Comparison of ENCODE assay signal across 10 mouse cellular contexts in the genomic region with DNA sequence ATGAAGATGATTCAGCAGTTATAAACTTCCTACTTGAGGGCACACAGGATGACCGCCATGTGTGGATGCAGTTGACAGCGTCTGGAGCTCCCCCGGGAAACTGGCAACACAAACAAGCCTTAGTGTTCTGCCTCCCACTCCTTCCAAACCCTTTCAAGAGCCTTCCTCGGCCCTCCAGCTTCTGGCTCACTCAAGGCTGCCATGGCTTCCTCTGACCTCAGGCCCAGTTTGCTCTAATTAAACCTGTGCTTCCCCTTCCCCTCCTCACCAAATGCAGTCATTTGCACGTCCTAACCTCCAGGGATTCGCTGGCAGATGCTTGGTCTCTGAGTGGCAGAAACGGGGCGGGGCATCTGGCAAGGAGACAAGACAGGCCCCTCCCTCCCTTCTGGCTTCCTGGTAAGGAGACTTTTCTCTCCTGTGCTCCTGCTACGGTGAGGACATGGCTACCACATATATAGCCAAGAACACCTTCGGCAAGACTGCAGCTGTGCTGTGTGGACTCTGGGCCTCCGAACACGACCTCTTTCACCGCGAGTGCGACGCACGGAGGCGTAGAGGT. TPM values are rescaled to one million over a fixed set of nuclear protein-coding genes. Genes with fewer than 3 reads are reported as not detected.
A peak's percentile ranks its signal among the peaks of the same experiment; 100 is the strongest.
DNase-seq lines count a peak whose midpoint lies in the region; ATAC-seq and TF ChIP-seq lines count a peak whose summit lies in the region.
"Had no signal": no experiment of that assay in that cellular context is flagged by ENCODE, and none has a peak within 500 bp of the region (broad histone marks: within the 10 kb centered on the region; RNA-seq: fewer than 3 reads in every experiment).

No protein-coding gene starts in this region.

- H3K36me3 ChIP-seq in kidney, embryonic 14.5 days (ENCODE audit: control insufficient read depth, insufficient read depth, low read length) = no peaks in the 10 kb centered on the region
- H3K36me3 ChIP-seq in forebrain, postnatal 0 days (ENCODE audit: insufficient read depth) = no peaks in the 10 kb centered on the region
- H3K36me3 ChIP-seq: G1E had no signal

- no peaks in the 10 kb centered on the region for H3K9me3 ChIP-seq in kidney, embryonic 14.5 days (ENCODE audit: control insufficient read depth, low read length)
- H3K9me3 ChIP-seq in forebrain, postnatal 0 days (ENCODE audit: low read length) = no peaks in the 10 kb centered on the region

- H3K4me1 ChIP-seq in kidney, embryonic 14.5 days (ENCODE audit: control insufficient read depth, insufficient read depth, low read length) = peaks cover 5% of the 10 kb centered on the region; the same call in 1 of the 2 replicates
- H3K4me1 ChIP-seq in brown adipose tissue, adult 24 weeks (ENCODE audit: control insufficient read depth, insufficient read depth, insufficient read length, low read length) = no peaks in the 10 kb centered on the region; the same call in 1 of the 2 replicates
- H3K4me1 ChIP-seq in forebrain, postnatal 0 days (ENCODE audit: insufficient read depth) = no peaks in the 10 kb centered on the region

- ATAC-seq in kidney, embryonic 14.5 days (ENCODE audit: low FRiP score, low TSS enrichment) = peak; percentile 49; the same call in 1 of the 2 replicates
- peak; percentile 29; the same call in 1 of the 2 replicates for ATAC-seq in forebrain, postnatal 0 days

- H3K4me2 ChIP-seq in kidney, embryonic 14.5 days (replicated peaks; ENCODE audit: low read depth, low read length) = no peak overlapping the region
- H3K4me2 ChIP-seq in forebrain, postnatal 0 days (ENCODE audit: low read depth) = no peak overlapping the region

- DNase-seq in kidney, adult 11 months = no peak
- DNase-seq in forebrain, postnatal 0 days = no peak
- DNase-seq in kidney, postnatal 4 days = peak; percentile 29 to 48
- DNase-seq in right cerebral cortex, adult 2 months (ENCODE audit: low spot score in 2 of 2) = no peak
- no peak for DNase-seq in MN1 (ENCODE audit: low spot score)
- DNase-seq in c-Kit-positive CD71-positive TER-119-positive erythroid progenitor cells, embryonic 14.5 days (ENCODE audit: low spot score) = no peak

- no peak overlapping the region for H3K9ac ChIP-seq in kidney, embryonic 14.5 days (ENCODE audit: low read depth, low read length)
- no peak overlapping the region for H3K9ac ChIP-seq in forebrain, postnatal 0 days

- no peak overlapping the region for H3K27ac ChIP-seq in kidney, embryonic 14.5 days (ENCODE audit: low read depth, low read length)
- peak overlapping the region; percentile 84 for H3K27ac ChIP-seq in brown adipose tissue, adult 24 weeks (replicated peaks; ENCODE audit: low read depth, low read length)
- H3K27ac ChIP-seq in forebrain, postnatal 0 days (ENCODE audit: low read depth, low read length) = no peak overlapping the region

- 47% methylated on average over 18 of the region's 18 CpGs for WGBS in kidney, embryonic 14.5 days
- 55% methylated on average over 18 of the region's 18 CpGs for WGBS in forebrain, postnatal 0 days

- no peak overlapping the region for H3K4me3 ChIP-seq in kidney, embryonic 14.5 days (ENCODE audit: low read length)
- H3K4me3 ChIP-seq in brown adipose tissue, adult 24 weeks (ENCODE audit: insufficient read depth, low read depth, low read length) = peak overlapping the region; percentile 46
- no peak overlapping the region for H3K4me3 ChIP-seq in forebrain, postnatal 0 days (ENCODE audit: low read depth, low read length)

- no peaks in the 10 kb centered on the region for H3K27me3 ChIP-seq in kidney, embryonic 14.5 days (ENCODE audit: control insufficient read depth, insufficient read depth, low read length)
- no peaks in the 10 kb centered on the region for H3K27me3 ChIP-seq in forebrain, postnatal 0 days (ENCODE audit: insufficient read depth, low read length)

- no peak for TF ChIP-seq CTCF in forebrain, postnatal 0 days (IDR thresholded peaks at IDR 0.05; ENCODE audit: low read depth)

RNA-seq across cellular contexts. Expression of gene Ccdc175, which starts 13.2 kb away (rescaled TPM):
- polyA plus RNA-seq in kidney, embryonic 14.5 days (2014; fragmentation: Nextera tagmentation; extraction: Ambion mirVana) = not detected in 2 replicates
- not detected in 2 replicates for polyA plus RNA-seq in brown adipose tissue, adult 24 weeks (2012; ENCODE audit: insufficient read depth, insufficient read length, missing spikeins)
- 0.08 TPM in 1 of 2 replicates, not detected in the other for total RNA-seq in forebrain, postnatal 0 days (2014; rRNA removed)
- polyA plus RNA-seq in forebrain, postnatal 0 days (2015; fragmentation: Nextera tagmentation; extraction: Ambion mirVana) = not detected in 2 replicates
- total RNA-seq: G1E had no signal
- polyA plus RNA-seq: G1E; small intestine, adult 2 months had no signal

Comparison
In these comparisons a context has a peak if more than half of its experiments do, and no peak if none do; other contexts are left out.
1. DNase-seq: peak in kidney, postnatal 4 days (2 of 2); none in kidney, adult 11 months (single experiment), forebrain, postnatal 0 days (single experiment), right cerebral cortex, adult 2 months (0 of 2), MN1 (single experiment) and c-Kit-positive CD71-positive TER-119-positive erythroid progenitor cells, embryonic 14.5 days (single experiment).